Mouse (Mus musculus): ENCODE data around the gene Alox12. TPM values are rescaled to one million over a fixed set of nuclear protein-coding genes. Genes with fewer than 3 reads are reported as not detected.

The Alox12 gene
- polyA plus RNA-seq, 1 experiment from 2014 or later = 2.5 TPM

DNA sequence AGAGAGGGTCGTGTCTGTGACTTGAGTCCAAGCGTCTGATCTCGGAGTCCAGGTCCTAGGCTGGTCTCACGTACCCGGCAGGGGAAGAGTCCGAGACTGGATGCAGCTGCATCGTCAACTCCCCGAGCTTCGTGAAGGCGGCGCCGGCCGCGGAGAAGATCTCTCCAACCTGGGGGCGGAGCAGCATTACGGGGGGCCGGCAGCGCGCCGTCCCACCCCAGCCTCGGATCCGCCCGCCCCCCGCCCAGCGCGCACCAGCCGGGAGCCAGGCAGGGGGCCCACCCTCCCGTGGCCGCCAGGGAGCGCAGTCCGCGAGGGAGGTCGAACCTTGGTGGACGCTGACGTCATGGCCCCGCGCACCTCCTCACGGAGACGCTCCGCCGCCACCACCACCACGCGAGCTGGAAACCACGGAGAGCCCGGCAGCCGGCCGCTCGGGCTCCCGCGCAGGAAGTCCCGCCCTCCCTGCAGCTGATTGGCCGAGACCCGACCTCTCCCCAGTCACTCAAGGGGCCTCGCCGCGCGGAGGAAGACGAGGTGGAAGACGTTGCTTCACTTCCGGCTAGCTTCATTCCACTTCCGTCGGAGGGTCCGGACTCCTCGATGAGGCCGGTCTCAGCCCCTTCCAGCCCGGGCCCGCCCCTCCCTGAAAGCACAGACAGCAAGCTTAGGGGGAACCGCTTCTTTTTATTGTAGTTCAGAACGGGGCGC is 17.5 kb downstream of the Alox12 start, which contains the start of gene 0610010K14Rik:
0610010K14Rik (minus strand) TSS at position 458 of the 711 bp plus-strand sequence.
- Histone ChIP-seq H3K27me3 (ENCODE audit: poor library complexity, severe bottlenecking) (no peaks in the 10 kb centered on the region), H3K9me3 (no peaks in the 10 kb centered on the region), H3K4me3 (peak within 1 kb of the TSS; percentile 94), H3K36me3 (replicated peaks) (peaks cover 25% of the 10 kb centered on the region), H3K27ac (peak within 1 kb of the TSS; percentile 94), H3K4me1 (peaks cover 66% of the 10 kb centered on the region)
- under 1% methylated on average over 70 of the region's 70 CpGs for WGBS
- DNase-seq (ENCODE audit: extremely low spot score, low spot score) = peak; percentile 97

DNA sequence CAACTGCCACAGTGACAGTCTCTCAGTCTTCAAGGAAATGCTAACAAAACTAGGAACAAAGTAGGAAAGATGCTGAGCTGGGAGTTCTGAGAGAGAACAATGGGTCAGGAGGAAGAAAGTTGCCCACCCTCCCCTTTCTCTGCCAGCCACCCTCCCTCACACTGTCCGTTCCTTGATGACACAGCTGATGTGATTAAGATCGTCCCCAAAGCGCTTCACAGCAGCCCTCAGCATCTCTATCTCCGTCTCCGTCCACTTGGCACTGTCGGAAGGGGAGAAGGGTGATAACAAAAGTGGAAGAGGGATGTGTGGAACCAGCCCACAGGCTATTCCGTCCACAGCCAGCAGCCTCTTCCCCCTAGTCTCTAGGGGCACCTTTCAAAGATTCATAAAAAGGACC is 18.4 kb downstream of the Alox12 start:
- no peak for DNase-seq (ENCODE audit: extremely low spot score, low spot score)
- Histone ChIP-seq H3K4me1 (peaks cover 73% of the 10 kb centered on the region), H3K27ac (peak overlapping the region; percentile 94), H3K4me3 (peak overlapping the region; percentile 94), H3K36me3 (replicated peaks) (peaks cover 25% of the 10 kb centered on the region), H3K27me3 (ENCODE audit: poor library complexity, severe bottlenecking) (peaks cover 5% of the 10 kb centered on the region), H3K9me3 (no peaks in the 10 kb centered on the region)
- WGBS = 62% methylated on average over 7 of the region's 7 CpGs

DNA sequence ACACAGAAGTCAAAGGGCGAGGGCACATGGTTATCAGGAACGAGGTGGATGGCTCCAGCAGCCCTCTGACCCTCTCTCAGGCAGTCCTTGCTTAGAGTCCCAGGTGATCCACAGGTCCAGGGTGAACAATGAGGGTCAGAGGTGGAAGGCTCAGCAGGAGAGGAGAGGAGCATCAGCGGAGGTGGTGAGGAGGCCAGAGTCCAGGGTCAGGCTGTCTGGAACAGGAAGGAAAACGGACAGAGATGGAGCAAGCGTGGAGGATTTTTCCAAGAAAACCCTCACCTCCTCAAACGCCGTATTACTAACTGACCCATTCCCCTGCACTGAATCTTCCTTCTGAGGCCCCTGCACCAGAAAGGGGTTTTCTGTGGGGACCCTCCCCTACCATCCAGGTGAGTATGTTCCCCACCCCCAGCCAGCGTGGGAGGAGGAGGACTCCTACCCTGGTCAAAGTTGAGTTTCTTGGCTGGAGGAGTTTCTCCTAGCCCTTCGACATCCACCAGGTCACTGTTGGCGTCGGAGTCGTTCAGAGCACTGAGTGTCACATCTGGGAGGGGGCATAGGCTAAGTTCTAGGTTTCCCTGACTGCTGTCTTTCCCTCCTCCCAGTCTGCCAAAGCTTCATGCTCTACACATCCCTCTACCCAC is 19.8 kb downstream of the Alox12 start:
- Histone ChIP-seq H3K9me3 (no peaks in the 10 kb centered on the region), H3K4me1 (peaks cover 72% of the 10 kb centered on the region), H3K36me3 (replicated peaks) (peaks cover 25% of the 10 kb centered on the region), H3K4me3 (peak overlapping the region; percentile 7; the same call in 1 of the 2 replicates), H3K27ac (no peak overlapping the region), H3K27me3 (ENCODE audit: poor library complexity, severe bottlenecking) (peaks cover 18% of the 10 kb centered on the region)
- no peak for DNase-seq (ENCODE audit: extremely low spot score, low spot score)
- WGBS = 93% methylated on average over 12 of the region's 12 CpGs

DNA sequence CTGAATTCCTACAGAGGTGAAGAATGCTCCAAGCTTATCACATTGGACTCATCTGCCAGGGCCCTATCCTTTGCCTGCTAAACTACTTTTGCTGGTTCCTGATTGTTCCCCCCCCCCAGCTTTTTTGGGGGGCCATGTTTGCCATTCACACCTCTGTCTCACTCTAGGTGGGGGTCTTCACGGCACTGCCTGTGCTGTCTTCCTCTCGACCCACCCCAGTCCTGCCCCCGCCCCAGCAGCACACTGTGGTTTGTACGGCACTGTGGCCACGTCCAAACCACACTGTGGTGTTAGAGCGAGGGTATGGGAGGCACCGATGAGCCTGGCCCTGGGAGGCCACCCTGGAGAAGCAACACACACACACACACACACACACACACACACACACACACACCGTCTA is 20.7 kb downstream of the Alox12 start:
- peaks cover 27% of the 10 kb centered on the region for H3K27me3 ChIP-seq (ENCODE audit: poor library complexity, severe bottlenecking)
- 89% methylated on average over 8 of the region's 8 CpGs for WGBS
- H3K4me3 ChIP-seq = no peak overlapping the region; the same call in 1 of the 2 replicates
- DNase-seq (ENCODE audit: extremely low spot score, low spot score) = no peak
- H3K9me3 ChIP-seq = no peaks in the 10 kb centered on the region
- peaks cover 76% of the 10 kb centered on the region for H3K4me1 ChIP-seq
- peaks cover 25% of the 10 kb centered on the region for H3K36me3 ChIP-seq (replicated peaks)
- no peak overlapping the region for H3K27ac ChIP-seq

DNA sequence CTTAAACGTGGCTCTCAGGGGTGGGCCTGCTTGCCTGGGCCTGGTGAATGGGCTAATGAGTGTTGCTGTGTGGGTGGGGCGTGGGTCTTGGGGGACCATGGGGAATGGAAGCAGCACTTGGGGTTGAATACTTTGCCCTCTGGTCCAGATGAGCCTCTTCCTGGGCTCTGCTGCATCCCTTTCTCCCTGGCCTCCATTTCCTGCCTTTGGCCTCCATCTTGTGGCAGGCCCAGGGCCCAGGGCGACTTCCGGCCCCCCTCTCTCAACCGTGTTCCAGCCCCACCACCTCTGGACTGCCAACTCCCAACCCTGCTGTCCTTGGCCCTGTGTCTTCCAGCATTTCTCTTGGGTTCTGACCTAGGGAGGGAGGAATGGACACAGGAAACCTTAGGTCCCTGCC is 21.1 kb downstream of the Alox12 start:
- H3K27me3 ChIP-seq (ENCODE audit: poor library complexity, severe bottlenecking) = peaks cover 31% of the 10 kb centered on the region
- H3K4me1 ChIP-seq = peaks cover 76% of the 10 kb centered on the region
- peaks cover 25% of the 10 kb centered on the region for H3K36me3 ChIP-seq (replicated peaks)
- no peak overlapping the region for H3K4me3 ChIP-seq
- peak overlapping the region; percentile 58 for H3K27ac ChIP-seq
- H3K9me3 ChIP-seq = no peaks in the 10 kb centered on the region
- no peak for DNase-seq (ENCODE audit: extremely low spot score, low spot score)
- 61% methylated on average over 5 of the region's 5 CpGs for WGBS

DNA sequence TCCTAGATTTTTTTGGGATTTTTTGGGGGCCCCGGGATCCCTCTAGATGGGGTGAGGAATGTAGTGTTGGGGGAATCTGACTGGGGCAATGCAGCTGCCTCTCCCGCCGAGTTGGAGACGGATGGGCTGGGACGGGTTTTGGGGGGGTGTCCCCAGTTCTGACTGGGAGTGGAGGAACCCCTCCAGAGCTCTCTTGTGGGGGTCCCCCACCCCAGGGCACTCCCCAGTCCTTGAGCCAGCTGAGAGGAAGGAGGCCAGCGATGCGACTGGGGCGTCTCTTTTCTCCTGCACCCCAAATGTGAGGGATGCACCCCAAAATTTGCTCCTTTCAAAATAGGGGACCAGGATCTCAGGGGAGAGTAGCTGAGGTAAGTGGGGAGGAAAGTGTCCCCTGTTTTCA is 22.1 kb downstream of the Alox12 start:
- peaks cover 25% of the 10 kb centered on the region for H3K36me3 ChIP-seq (replicated peaks)
- no peak for DNase-seq (ENCODE audit: extremely low spot score, low spot score)
- H3K4me1 ChIP-seq = peaks cover 73% of the 10 kb centered on the region
- H3K27me3 ChIP-seq (ENCODE audit: poor library complexity, severe bottlenecking) = peaks cover 42% of the 10 kb centered on the region
- H3K9me3 ChIP-seq = no peaks in the 10 kb centered on the region
- 47% methylated on average over 8 of the region's 8 CpGs for WGBS
- H3K4me3 ChIP-seq = peak overlapping the region; percentile 50
- H3K27ac ChIP-seq = peak overlapping the region; percentile 87

DNA sequence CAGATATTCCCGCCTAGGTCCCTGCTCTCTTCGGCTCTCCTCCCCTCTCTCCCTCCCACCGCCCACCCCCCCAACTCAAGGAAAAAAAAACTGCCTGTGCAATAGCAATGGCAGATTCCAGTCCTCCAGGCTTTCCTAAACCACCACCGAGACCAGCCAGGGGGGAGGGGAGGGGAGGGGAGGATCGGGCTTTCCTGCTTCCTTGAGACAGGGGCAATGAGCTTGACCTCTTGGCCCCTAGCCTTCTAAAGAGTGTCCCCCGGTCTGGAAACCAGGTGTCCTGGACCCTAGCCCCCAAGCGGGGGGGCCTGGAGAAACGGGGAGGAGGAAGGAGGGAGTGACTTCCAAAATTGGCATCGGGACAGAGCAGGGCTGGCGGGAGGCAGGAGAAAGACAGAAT is 22.6 kb downstream of the Alox12 start:
- no peaks in the 10 kb centered on the region for H3K9me3 ChIP-seq
- peaks cover 25% of the 10 kb centered on the region for H3K36me3 ChIP-seq (replicated peaks)
- H3K27me3 ChIP-seq (ENCODE audit: poor library complexity, severe bottlenecking) = peaks cover 46% of the 10 kb centered on the region
- WGBS = 8% methylated on average over 9 of the region's 10 CpGs
- peaks cover 75% of the 10 kb centered on the region for H3K4me1 ChIP-seq
- H3K4me3 ChIP-seq = peak overlapping the region; percentile 50
- H3K27ac ChIP-seq = peak overlapping the region; percentile 87
- no peak for DNase-seq (ENCODE audit: extremely low spot score, low spot score)

DNA sequence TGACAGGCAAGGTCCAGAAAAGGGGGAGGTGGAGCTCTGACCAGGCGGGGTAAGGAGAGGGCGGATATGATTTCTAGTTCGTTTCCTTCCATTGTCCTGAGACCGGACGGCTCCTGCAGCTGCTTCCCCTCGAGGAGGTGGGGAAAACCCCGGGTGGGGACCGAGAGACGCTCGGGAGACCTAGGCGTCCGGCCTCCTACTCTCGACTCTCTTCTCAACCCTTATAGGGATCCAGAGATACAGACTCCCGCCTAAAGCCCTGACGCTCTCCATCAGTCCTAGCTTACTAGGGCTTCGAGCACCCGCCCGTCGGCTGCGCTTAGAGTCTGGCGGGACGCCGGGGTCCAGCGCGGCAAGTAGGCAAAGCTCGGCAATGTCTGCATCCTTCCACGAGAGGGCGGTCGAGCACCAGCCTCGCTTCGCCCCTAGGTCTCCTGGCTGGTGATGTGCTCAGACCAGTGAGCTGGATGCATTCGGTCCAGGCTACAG is 24.9 kb downstream of the Alox12 start:
- DNase-seq (ENCODE audit: extremely low spot score, low spot score) = peak; percentile 86
- Histone ChIP-seq H3K4me1 (peaks cover 76% of the 10 kb centered on the region), H3K4me3 (peak overlapping the region; percentile 39), H3K36me3 (replicated peaks) (peaks cover 15% of the 10 kb centered on the region), H3K27me3 (ENCODE audit: poor library complexity, severe bottlenecking) (peaks cover 69% of the 10 kb centered on the region), H3K9me3 (no peaks in the 10 kb centered on the region), H3K27ac (peak overlapping the region; percentile 74)
- WGBS = 2% methylated on average over 32 of the region's 32 CpGs

DNA sequence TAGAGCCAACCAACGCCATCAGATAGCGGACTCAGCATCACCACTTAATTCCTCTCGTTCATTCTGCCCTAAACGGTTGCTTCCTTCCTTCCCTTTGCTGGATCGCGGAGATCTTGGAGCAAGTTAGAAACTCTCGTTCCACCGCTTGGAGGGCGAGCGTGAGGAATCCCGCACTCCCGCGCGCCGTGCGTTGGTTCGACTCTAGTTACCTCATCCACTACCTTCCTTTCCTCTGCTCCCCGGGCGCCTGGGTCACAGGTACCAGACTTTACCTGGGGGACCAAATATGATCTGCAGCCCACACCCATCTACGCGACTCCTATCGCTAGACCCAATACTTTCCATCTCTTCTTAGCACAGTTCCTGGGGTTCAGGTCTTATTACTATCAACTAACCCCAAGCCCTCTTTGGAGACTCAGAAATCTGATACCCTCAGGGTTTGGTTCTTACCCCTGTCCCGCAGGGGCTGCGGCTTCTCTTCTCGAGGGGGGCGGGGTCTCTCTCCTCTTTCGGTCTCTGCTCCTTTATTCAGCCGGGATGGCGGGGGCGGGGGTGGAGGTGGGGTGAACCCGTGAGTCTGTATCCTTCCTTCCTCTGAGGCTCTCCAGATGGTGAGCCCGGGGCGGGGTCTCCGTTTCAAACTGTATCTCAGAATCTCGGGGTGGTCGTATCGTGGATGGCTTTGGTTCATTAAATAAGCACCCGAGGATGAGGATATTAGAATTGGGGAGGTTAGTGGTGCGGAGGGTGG is 25.7 kb downstream of the Alox12 start, which contains the start of gene Bcl6b:
Bcl6b (minus strand) TSS at position 539 of the 751 bp plus-strand sequence.
- peak within 1 kb of the TSS; percentile 39 for H3K4me3 ChIP-seq
- peaks cover 6% of the 10 kb centered on the region for H3K36me3 ChIP-seq (replicated peaks)
- peaks cover 77% of the 10 kb centered on the region for H3K27me3 ChIP-seq (ENCODE audit: poor library complexity, severe bottlenecking)
- H3K27ac ChIP-seq = peak within 1 kb of the TSS; percentile 74
- peaks cover 73% of the 10 kb centered on the region for H3K4me1 ChIP-seq
- DNase-seq (ENCODE audit: extremely low spot score, low spot score) = no peak
- WGBS = 3% methylated on average over 39 of the region's 39 CpGs
- no peaks in the 10 kb centered on the region for H3K9me3 ChIP-seq

DNA sequence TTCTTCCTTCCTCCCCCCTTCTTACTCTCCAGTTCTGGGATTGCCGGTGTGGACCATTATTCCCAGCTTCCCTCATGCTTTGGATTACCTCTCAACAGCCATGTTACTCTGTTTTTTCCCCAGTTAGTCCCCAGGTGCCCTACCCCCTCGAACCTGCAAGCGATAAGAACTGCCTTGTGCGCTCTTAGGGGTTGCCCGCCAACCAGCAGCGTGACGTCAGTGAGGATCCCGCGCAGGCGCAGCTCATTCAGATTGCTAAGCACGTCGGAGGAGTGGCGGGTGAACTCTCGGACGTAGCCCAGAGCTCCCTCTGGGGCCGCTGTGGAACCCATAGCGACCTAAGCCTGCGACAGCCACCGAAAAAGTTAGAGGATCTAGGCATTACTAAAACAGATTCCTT is 26.3 kb downstream of the Alox12 start:
- under 1% methylated on average over 19 of the region's 19 CpGs for WGBS
- DNase-seq (ENCODE audit: extremely low spot score, low spot score) = peak; percentile 81
- no peaks in the 10 kb centered on the region for H3K9me3 ChIP-seq

DNA sequence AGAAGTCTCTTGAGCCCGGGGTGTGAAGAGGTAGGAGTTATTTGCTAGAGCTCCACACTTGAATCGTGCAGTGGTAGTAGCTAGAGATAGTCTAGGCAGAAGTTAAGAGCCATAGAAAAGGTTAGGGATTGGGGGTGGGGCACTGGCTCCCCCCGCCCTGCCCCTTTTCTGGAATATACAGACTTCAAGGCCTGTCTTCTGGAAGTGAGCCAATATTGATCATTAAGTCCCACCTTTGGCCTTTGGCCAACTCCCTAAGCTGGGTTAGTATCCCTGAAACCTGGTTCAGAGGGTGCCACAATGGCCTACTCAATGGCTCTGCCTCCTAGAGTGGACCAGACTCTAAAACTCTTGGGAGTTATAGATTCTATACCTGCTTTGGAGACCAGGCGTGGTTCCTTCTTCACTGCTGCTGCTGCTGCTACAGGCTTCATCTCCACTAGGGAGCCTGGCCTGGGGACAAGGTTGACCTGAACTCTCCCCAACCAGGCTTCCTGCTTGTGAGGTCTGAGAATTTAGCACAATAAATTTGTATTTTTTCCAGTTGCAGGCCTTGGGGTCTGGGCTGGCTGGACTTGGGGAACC is 27.4 kb downstream of the Alox12 start:
- Histone ChIP-seq H3K27ac (no peak overlapping the region), H3K4me3 (peak overlapping the region; percentile 39; the same call in 1 of the 2 replicates), H3K4me1 (peaks cover 56% of the 10 kb centered on the region), H3K9me3 (no peaks in the 10 kb centered on the region), H3K27me3 (ENCODE audit: poor library complexity, severe bottlenecking) (peaks cover 89% of the 10 kb centered on the region), H3K36me3 (replicated peaks) (no peaks in the 10 kb centered on the region)
- no peak for DNase-seq (ENCODE audit: extremely low spot score, low spot score)
- WGBS = 85% methylated on average over 4 of the region's 4 CpGs

More for the DNA sequence above, 26.3 kb downstream of the Alox12 start:
- peak overlapping the region; percentile 39 for H3K4me3 ChIP-seq
- H3K36me3 ChIP-seq (replicated peaks) = peaks cover under 1% of the 10 kb centered on the region; the same call in 1 of the 2 replicates
- peaks cover 83% of the 10 kb centered on the region for H3K27me3 ChIP-seq (ENCODE audit: poor library complexity, severe bottlenecking)
- peaks cover 67% of the 10 kb centered on the region for H3K4me1 ChIP-seq
- peak overlapping the region; percentile 74 for H3K27ac ChIP-seq

DNA sequence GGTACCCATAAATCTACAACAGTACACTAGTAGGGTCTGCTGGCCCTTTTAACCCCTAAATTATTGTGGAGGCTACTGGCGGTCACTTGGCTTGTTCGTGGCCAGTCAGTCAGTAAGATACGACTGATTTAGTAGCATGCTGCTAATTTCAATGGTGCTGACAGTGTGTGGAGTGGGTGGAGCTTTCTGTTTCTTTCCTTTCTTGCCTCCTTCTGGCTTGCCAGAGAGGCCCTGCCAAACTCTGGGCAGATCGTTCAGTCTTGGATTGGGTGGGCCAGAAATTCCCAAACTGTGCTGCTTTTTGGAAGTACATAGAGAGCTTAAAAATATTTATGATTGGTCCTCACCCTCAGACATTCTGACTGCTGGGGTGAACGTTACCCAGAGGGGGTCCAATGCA is 28.0 kb downstream of the Alox12 start:
- H3K4me1 ChIP-seq = peaks cover 54% of the 10 kb centered on the region
- WGBS = 43% methylated on average over 5 of the region's 5 CpGs
- no peaks in the 10 kb centered on the region for H3K9me3 ChIP-seq
- H3K36me3 ChIP-seq (replicated peaks) = no peaks in the 10 kb centered on the region
- H3K27ac ChIP-seq = no peak overlapping the region
- peaks cover 92% of the 10 kb centered on the region for H3K27me3 ChIP-seq (ENCODE audit: poor library complexity, severe bottlenecking)
- no peak for DNase-seq (ENCODE audit: extremely low spot score, low spot score)
- peak overlapping the region; percentile 39 for H3K4me3 ChIP-seq
